Mouse (Mus musculus): ENCODE results near the gene Rap1b.
"Not testable (repeated sequence)": the region's sequence is repeated elsewhere in the genome, so short reads cannot be mapped to it uniquely, and the experiment has no call there.

Rap1b gene

GRCm38 (mm10) chr10:117845597-117846259 is at the start of gene Rap1b:
Rap1b (minus strand) TSS chr10:117846035.
- DNase-seq (ENCODE audit: low spot score in 2 of 2): peak; percentile 97

GRCm38 (mm10) chr10:117895186-117895585 is 49.4 kb upstream of the Rap1b start:
- DNase-seq (ENCODE audit: low spot score in 2 of 2): no peak

- DNase-seq (ENCODE audit: low spot score in 2 of 2): no peak
Observed at GRCm38 (mm10) chr10:117894114-117895035, 48.5 kb upstream of the Rap1b start.

GRCm38 (mm10) chr10:117893128-117893527 is 47.3 kb upstream of the Rap1b start:
- DNase-seq (ENCODE audit: low spot score in 2 of 2): not testable (repeated sequence)

GRCm38 (mm10) chr10:117891327-117891726 is 45.5 kb upstream of the Rap1b start:
- DNase-seq (ENCODE audit: low spot score in 2 of 2): no peak

GRCm38 (mm10) chr10:117888822-117889221 is 43.0 kb upstream of the Rap1b start:
- no peak for DNase-seq (ENCODE audit: low spot score in 2 of 2)

GRCm38 (mm10) chr10:117885358-117885757 is 39.5 kb upstream of the Rap1b start:
- DNase-seq (ENCODE audit: low spot score in 2 of 2): no peak

GRCm38 (mm10) chr10:117884760-117885159 is 38.9 kb upstream of the Rap1b start:
- DNase-seq (ENCODE audit: low spot score in 2 of 2): no peak

GRCm38 (mm10) chr10:117883438-117883837 is 37.6 kb upstream of the Rap1b start:
- no peak for DNase-seq (ENCODE audit: low spot score in 2 of 2)

GRCm38 (mm10) chr10:117878628-117879027 is 32.8 kb upstream of the Rap1b start:
- DNase-seq (ENCODE audit: low spot score in 2 of 2): no peak

GRCm38 (mm10) chr10:117876801-117877200 is 31.0 kb upstream of the Rap1b start:
- no peak for DNase-seq (ENCODE audit: low spot score in 2 of 2)

GRCm38 (mm10) chr10:117876400-117876799 is 30.6 kb upstream of the Rap1b start:
- no peak for DNase-seq (ENCODE audit: low spot score in 2 of 2)

GRCm38 (mm10) chr10:117874936-117875335 is 29.1 kb upstream of the Rap1b start:
- DNase-seq (ENCODE audit: low spot score in 2 of 2): no peak

- no peak for DNase-seq (ENCODE audit: low spot score in 2 of 2)
Observed at GRCm38 (mm10) chr10:117873952-117874351, 28.1 kb upstream of the Rap1b start.

GRCm38 (mm10) chr10:117872468-117872867 is 26.6 kb upstream of the Rap1b start:
- DNase-seq (ENCODE audit: low spot score in 2 of 2): no peak

GRCm38 (mm10) chr10:117867301-117867700 is 21.5 kb upstream of the Rap1b start:
- no peak for DNase-seq (ENCODE audit: low spot score in 2 of 2)

GRCm38 (mm10) chr10:117866641-117867040 is 20.8 kb upstream of the Rap1b start:
- no peak for DNase-seq (ENCODE audit: low spot score in 2 of 2)

GRCm38 (mm10) chr10:117864695-117865094 is 18.9 kb upstream of the Rap1b start:
- DNase-seq (ENCODE audit: low spot score in 2 of 2): no peak

- no peak for DNase-seq (ENCODE audit: low spot score in 2 of 2)
Observed at GRCm38 (mm10) chr10:117864251-117864650, 18.4 kb upstream of the Rap1b start.

- DNase-seq (ENCODE audit: low spot score in 2 of 2): peak in 1 of 2 experiments; percentile 25
Observed at GRCm38 (mm10) chr10:117862014-117862580, 16.3 kb upstream of the Rap1b start.

GRCm38 (mm10) chr10:117860958-117861357 is 15.1 kb upstream of the Rap1b start:
- DNase-seq (ENCODE audit: low spot score in 2 of 2): no peak

GRCm38 (mm10) chr10:117860361-117860760 is 14.5 kb upstream of the Rap1b start:
- DNase-seq (ENCODE audit: low spot score in 2 of 2): no peak
